Mouse (Mus musculus) lung, postnatal 0 days (tissue): ENCODE results near the gene Sod1.

Experiments
- CTCF ChIP-seq: IDR thresholded peaks from 2 replicates; pipeline ENCODE4 v1.5.1; 2016; ENCODE audit warnings: antibody characterized with exemption, mild to moderate bottlenecking
- EP300 ChIP-seq: IDR thresholded peaks from 2 replicates; pipeline ENCODE4 v1.6.1; 2016; ENCODE audit warnings: antibody characterized with exemption, mild to moderate bottlenecking, control low read depth

DNA sequence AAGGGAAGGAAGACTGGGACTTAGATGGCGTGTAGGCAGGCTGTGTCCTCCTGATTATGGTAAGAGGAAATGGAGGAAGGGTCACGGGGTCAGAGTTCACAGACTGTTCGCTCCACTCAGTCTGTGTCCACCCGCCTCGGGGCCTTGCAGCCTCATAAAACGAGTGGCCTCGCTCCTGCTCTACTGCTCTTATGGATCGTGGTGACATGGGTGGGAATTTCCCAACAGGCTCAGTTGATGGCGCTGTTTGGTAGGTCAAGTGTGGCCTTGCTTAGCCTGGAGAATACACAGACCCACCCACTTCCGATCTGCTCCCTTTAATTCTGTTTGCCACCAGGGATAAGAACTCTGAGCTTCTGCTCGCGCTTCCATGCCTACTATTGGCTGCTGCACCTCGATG is 33.1 kb upstream of the Sod1 start:
- TF ChIP-seq CTCF (peak; percentile 83), EP300 (no peak)
